Mouse (Mus musculus): ENCODE measurements around the gene Acox1. TPM values are rescaled to one million over a fixed set of nuclear protein-coding genes. Genes with fewer than 3 reads are reported as not detected.

The Acox1 gene
- total and polyA plus RNA-seq, 2 experiments from 2014 or later = 46.7 to 64.9 TPM

DNA sequence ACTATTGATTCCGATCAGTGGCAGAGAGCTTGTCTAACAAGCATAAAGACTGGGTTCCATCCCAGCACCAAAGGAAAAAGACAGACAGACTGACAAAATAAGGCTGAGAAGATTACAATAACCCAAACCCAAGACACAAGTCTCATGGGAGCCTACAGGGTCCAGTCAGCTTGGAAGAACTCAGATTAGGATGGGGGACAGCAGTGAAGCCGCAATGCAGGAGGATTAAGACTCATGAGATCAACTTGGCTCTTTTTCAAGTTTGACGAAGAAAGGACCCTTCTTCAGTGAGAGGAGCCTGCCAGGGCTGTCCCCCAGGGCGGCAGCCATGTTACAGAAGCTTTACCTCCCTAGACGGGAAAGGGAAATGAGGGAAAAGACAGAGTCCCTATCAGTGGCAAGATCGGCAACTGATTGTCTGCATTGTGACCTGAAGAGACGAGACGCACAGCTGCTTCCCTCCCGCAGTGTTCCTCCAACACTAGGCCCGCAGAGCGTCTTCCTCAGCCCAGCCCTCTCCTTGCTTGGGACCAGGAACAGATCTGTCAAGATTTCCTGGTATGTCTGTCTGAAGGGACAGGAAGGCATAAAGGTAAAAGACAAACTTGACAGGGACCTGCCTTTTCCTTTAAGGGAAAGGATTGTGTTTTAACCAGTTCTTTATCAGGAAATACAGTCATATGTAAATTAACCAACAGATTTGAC is 11.5 kb downstream of the Acox1 start:
- WGBS = 52% methylated on average over 11 of the region's 11 CpGs

DNA sequence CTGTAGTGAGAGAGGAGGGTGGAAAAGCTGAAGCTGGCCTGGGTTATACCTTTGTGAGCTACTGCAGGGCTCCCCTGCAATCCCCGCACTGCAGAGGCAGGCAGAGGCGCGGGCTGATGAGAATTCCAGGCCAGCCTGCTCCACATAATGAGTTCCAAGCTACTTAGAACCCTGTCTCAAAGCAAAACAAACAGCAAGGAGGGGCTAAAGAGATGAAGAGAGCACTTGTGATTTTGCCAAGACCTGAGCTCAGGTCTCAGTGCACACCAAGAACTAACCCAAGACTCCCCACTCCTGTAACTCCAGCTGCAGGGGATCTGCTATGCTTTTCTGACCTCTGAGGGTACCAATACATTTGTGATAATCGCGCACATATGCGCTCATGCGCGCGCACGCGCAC is 12.5 kb downstream of the Acox1 start:
- WGBS = 93% methylated on average over 11 of the region's 11 CpGs

More for the DNA sequence above, 11.5 kb downstream of the Acox1 start:
- no peak overlapping the region for H3K4me3 ChIP-seq (ENCODE audit: low read depth, low read length)
- DNase-seq (ENCODE audit: low spot score) (no peak), ATAC-seq (ENCODE audit: insufficient read depth, low read depth) (no peak)
- no peak overlapping the region for H3K9ac ChIP-seq (replicated peaks; ENCODE audit: low read depth, low read length)
- peaks cover 73% of the 10 kb centered on the region for H3K36me3 ChIP-seq (replicated peaks; ENCODE audit: control insufficient read depth, insufficient read depth, low read length)
- H3K4me2 ChIP-seq (ENCODE audit: low read depth, low read length) = no peak overlapping the region
- peaks cover 14% of the 10 kb centered on the region for H3K4me1 ChIP-seq (ENCODE audit: control insufficient read depth, insufficient read depth)
- TF ChIP-seq EP300 (IDR thresholded peaks at IDR 0.05; ENCODE audit: low read depth) (no peak), CTCF (IDR thresholded peaks at IDR 0.05; ENCODE audit: low read depth) (no peak)
- H3K27me3 ChIP-seq (ENCODE audit: control insufficient read depth, insufficient read depth, low read length) = no peaks in the 10 kb centered on the region
- H3K27ac ChIP-seq (ENCODE audit: low read depth) = peak overlapping the region; percentile 39; the same call in 1 of the 2 replicates
- H3K9me3 ChIP-seq (replicated peaks; ENCODE audit: control insufficient read depth, low read length) = no peaks in the 10 kb centered on the region

DNA sequence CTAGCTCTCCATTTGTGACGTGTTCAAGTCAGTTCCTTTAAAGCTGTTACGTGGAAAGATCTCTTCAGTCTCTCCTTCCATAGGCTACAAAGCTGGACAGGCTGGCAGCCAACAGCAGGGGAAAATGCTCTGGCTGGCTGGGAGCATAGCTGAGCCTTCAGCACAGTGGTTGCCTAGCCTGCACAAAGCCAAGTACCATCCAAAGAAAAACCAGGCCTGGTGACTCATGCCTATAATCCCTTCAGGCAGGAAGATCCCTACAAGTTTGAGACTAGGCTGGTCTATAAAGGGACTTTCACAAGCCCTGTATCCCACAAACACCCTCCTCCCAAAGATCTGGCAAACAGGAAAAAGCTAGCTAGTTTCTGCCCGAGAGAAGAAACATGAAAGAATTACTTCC is 13.0 kb downstream of the Acox1 start:
- H3K27me3 ChIP-seq (ENCODE audit: control insufficient read depth, insufficient read depth, low read length) = no peaks in the 10 kb centered on the region
- H3K9me3 ChIP-seq (replicated peaks; ENCODE audit: control insufficient read depth, low read length) = no peaks in the 10 kb centered on the region
- TF ChIP-seq CTCF (IDR thresholded peaks at IDR 0.05; ENCODE audit: low read depth) (no peak), EP300 (IDR thresholded peaks at IDR 0.05; ENCODE audit: low read depth) (no peak)
- no peak for DNase-seq (ENCODE audit: low spot score)
- no peak overlapping the region for H3K9ac ChIP-seq (replicated peaks; ENCODE audit: low read depth, low read length)
- H3K36me3 ChIP-seq (replicated peaks; ENCODE audit: control insufficient read depth, insufficient read depth, low read length) = peaks cover 74% of the 10 kb centered on the region
- no peak overlapping the region for H3K27ac ChIP-seq (ENCODE audit: low read depth)
- H3K4me3 ChIP-seq (ENCODE audit: low read depth, low read length) = no peak overlapping the region
- no peak for ATAC-seq (ENCODE audit: insufficient read depth, low read depth)
- WGBS = 69% methylated on average over 3 of the region's 3 CpGs
- H3K4me1 ChIP-seq (ENCODE audit: control insufficient read depth, insufficient read depth) = peaks cover 14% of the 10 kb centered on the region
- H3K4me2 ChIP-seq (ENCODE audit: low read depth, low read length) = no peak overlapping the region

More for the DNA sequence above, 12.5 kb downstream of the Acox1 start:
- Histone ChIP-seq H3K4me1 (ENCODE audit: control insufficient read depth, insufficient read depth) (peaks cover 14% of the 10 kb centered on the region), H3K9me3 (replicated peaks; ENCODE audit: control insufficient read depth, low read length) (no peaks in the 10 kb centered on the region), H3K4me2 (ENCODE audit: low read depth, low read length) (no peak overlapping the region), H3K27ac (ENCODE audit: low read depth) (no peak overlapping the region), H3K27me3 (ENCODE audit: control insufficient read depth, insufficient read depth, low read length) (no peaks in the 10 kb centered on the region), H3K4me3 (ENCODE audit: low read depth, low read length) (no peak overlapping the region), H3K36me3 (replicated peaks; ENCODE audit: control insufficient read depth, insufficient read depth, low read length) (peaks cover 77% of the 10 kb centered on the region), H3K9ac (replicated peaks; ENCODE audit: low read depth, low read length) (no peak overlapping the region)
- ATAC-seq (ENCODE audit: insufficient read depth, low read depth) (no peak), DNase-seq (ENCODE audit: low spot score) (no peak)
- TF ChIP-seq CTCF (IDR thresholded peaks at IDR 0.05; ENCODE audit: low read depth) = no peak
- no peak for TF ChIP-seq EP300 (IDR thresholded peaks at IDR 0.05; ENCODE audit: low read depth)

DNA sequence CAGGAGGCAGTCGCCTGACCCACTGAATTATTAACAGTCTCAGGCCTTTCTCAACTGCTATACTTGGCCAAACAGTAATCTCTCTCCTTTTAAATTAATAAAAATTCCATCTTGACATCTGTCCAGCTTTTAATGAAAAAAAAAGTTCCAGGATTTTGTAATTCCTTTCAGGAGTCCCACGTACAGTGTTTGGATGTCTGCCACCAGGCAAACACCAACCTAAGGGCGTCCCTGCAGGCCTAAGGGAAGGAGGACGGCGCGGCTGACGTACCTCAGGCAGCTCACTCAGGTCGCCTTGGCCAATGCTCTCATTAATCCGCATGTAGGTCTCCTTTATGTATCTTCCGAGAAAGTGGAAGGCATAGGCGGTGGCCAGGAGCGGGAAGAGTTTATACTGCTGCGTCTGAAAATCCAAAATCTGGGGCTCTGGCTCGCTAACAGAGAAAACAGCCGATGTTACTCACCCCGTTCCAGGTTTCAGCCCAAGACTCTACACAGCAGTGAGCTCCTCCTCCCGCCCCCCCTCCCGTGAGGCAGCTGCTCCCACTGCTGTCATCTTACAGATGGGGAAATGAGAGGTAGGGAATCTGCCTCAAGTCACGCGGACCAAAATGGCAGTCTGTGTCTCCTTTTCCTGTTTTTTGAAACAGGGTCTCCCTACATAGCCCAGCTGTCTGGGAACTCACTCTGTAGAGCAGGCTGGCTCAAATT is 20.3 kb downstream of the Acox1 start:
- no peaks in the 10 kb centered on the region for H3K27me3 ChIP-seq (ENCODE audit: control insufficient read depth, insufficient read depth, low read length)
- no peaks in the 10 kb centered on the region for H3K4me1 ChIP-seq (ENCODE audit: control insufficient read depth, insufficient read depth)
- no peak overlapping the region for H3K27ac ChIP-seq (ENCODE audit: low read depth)
- no peak overlapping the region for H3K4me2 ChIP-seq (ENCODE audit: low read depth, low read length)
- no peak overlapping the region for H3K4me3 ChIP-seq (ENCODE audit: low read depth, low read length)
- TF ChIP-seq EP300 (IDR thresholded peaks at IDR 0.05; ENCODE audit: low read depth) (no peak), CTCF (IDR thresholded peaks at IDR 0.05; ENCODE audit: low read depth) (no peak)
- H3K9me3 ChIP-seq (replicated peaks; ENCODE audit: control insufficient read depth, low read length) = no peaks in the 10 kb centered on the region
- H3K9ac ChIP-seq (replicated peaks; ENCODE audit: low read depth, low read length) = no peak overlapping the region
- no peak for ATAC-seq (ENCODE audit: insufficient read depth, low read depth)
- no peak for DNase-seq (ENCODE audit: low spot score)
- H3K36me3 ChIP-seq (replicated peaks; ENCODE audit: control insufficient read depth, insufficient read depth, low read length) = peaks cover 82% of the 10 kb centered on the region
- 87% methylated on average over 20 of the region's 20 CpGs for WGBS

DNA sequence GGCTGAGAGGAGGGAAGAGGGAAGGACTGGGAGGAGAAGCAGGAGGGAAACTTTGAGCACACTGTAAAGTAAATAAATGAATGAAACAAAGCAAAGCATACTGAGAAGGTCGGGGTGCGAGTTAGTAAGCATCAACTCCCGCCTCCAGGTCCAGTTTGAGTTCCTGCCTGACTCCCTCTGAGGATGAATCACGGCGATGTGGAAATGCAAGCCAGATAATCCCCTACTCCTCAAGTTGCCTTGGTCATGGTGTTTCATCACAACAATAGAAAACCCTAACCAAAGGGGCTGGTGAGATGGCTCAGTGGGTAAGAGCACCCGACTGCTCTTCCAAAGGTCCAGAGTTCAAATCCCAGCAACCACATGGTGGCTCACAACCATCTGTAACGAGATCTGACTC is 22.8 kb downstream of the Acox1 start:
- Histone ChIP-seq H3K4me2 (ENCODE audit: low read depth, low read length) (no peak overlapping the region), H3K9ac (replicated peaks; ENCODE audit: low read depth, low read length) (no peak overlapping the region), H3K4me1 (ENCODE audit: control insufficient read depth, insufficient read depth) (no peaks in the 10 kb centered on the region), H3K36me3 (replicated peaks; ENCODE audit: control insufficient read depth, insufficient read depth, low read length) (peaks cover 90% of the 10 kb centered on the region), H3K4me3 (ENCODE audit: low read depth, low read length) (no peak overlapping the region), H3K9me3 (replicated peaks; ENCODE audit: control insufficient read depth, low read length) (no peaks in the 10 kb centered on the region), H3K27me3 (ENCODE audit: control insufficient read depth, insufficient read depth, low read length) (no peaks in the 10 kb centered on the region), H3K27ac (ENCODE audit: low read depth) (no peak overlapping the region)
- no peak for ATAC-seq (ENCODE audit: insufficient read depth, low read depth)
- no peak for DNase-seq (ENCODE audit: low spot score)
- 89% methylated on average over 7 of the region's 7 CpGs for WGBS
- TF ChIP-seq EP300 (IDR thresholded peaks at IDR 0.05; ENCODE audit: low read depth) (no peak), CTCF (IDR thresholded peaks at IDR 0.05; ENCODE audit: low read depth) (no peak)
